ENCODE assay signal across 16 mouse cellular contexts in the genomic region with DNA sequence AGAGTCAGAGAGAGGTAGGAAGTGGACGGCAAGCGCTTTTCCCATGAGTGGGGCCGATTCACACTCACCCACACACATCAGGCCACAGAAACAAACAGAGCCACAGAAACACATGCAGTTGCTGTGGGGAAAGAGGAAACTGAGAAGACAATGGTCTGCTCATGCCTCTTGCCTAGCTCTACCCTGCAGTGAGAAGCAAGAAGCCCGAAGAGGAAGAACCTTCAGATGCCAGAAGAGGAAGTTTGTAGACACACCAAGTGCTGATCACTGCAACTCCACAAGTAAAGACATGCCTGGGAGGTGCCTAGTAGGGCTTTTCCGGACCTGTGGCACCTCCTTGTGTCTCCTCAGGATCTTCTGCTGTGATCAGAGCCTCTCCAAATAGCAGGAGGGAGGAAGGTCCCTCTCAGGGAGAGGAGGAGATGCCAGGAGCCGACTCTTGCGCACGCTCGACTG. TPM values are rescaled to one million over a fixed set of nuclear protein-coding genes. Genes with fewer than 3 reads are reported as not detected.
DNase-seq lines count a peak whose midpoint lies in the region; ATAC-seq and TF ChIP-seq lines count a peak whose summit lies in the region.
"Had no signal": no experiment of that assay in that cellular context is flagged by ENCODE, and none has a peak within 500 bp of the region (broad histone marks: within the 10 kb centered on the region; RNA-seq: fewer than 3 reads in every experiment).

Gene Cd300c (minus strand): TSS at position 406 of the 456 bp plus-strand sequence.

- peak; percentile 11 for DNase-seq in layer of hippocampus, adult 11-12 months (ENCODE audit: low spot score)
- DNase-seq in layer of hippocampus, adult 2 months (ENCODE audit: low spot score in 2 of 2) = no peak
- DNase-seq in spleen, postnatal 36 days (ENCODE audit: low spot score in 2 of 2) = peak; percentile 19 to 46
- no peak for DNase-seq in spleen, postnatal 14 days (ENCODE audit: low spot score in 2 of 2)
- peak; percentile 3 for DNase-seq in lung, postnatal 10 days
- DNase-seq in splenic B cell, adult 2 months (ENCODE audit: low read depth, low spot score) = peak; percentile 3
- no peak for DNase-seq in gastrocnemius, adult 2 months
- DNase-seq: cerebellum, postnatal 36 days; gastrocnemius, postnatal 14 days; heart, postnatal 36 days; kidney, postnatal 4 days had no signal

- H3K4me3 ChIP-seq in layer of hippocampus, adult 2 months = no peak within 1 kb of the TSS
- no peak within 1 kb of the TSS for H3K4me3 ChIP-seq in gastrocnemius, adult 2 months
- H3K4me3 ChIP-seq: megakaryocyte, embryonic 14.5 days had no signal

- intact Hi-C loops in gastrocnemius, adult 2 months (cut with DNase I) = no loop called here

- no peak for ATAC-seq in erythroblast, adult 5-6 weeks (replicated peaks; ENCODE audit: low FRiP score, poor library complexity, severe bottlenecking)
- ATAC-seq: forebrain, embryonic 14.5 days; intestine, embryonic 16.5 days had no signal

- H3K27me3 ChIP-seq in splenic B cell, adult 2 months (ENCODE audit: control insufficient read depth, insufficient read depth, low read length, poor library complexity, severe bottlenecking) = no peaks in the 10 kb centered on the region
- H3K27me3 ChIP-seq: megakaryocyte, embryonic 14.5 days had no signal

- H3K36me3 ChIP-seq in splenic B cell, adult 2 months (ENCODE audit: control insufficient read depth, insufficient read depth, low read length, poor library complexity, severe bottlenecking) = no peaks in the 10 kb centered on the region

- TF ChIP-seq CTCF in layer of hippocampus, adult 2 months (conservative IDR thresholded peaks at IDR 0.05) = no peak
- TF ChIP-seq CTCF in gastrocnemius, adult 2 months (IDR thresholded peaks at IDR 0.05) = no peak

- H3K27ac ChIP-seq in layer of hippocampus, adult 2 months = no peak within 1 kb of the TSS; the same call in 1 of the 2 replicates
- H3K27ac ChIP-seq in gastrocnemius, adult 2 months = no peak within 1 kb of the TSS

RNA-seq across cellular contexts. Expression of gene Cd300c, which starts in this region (rescaled TPM):
- total RNA-seq in layer of hippocampus, adult 2 months (2021) = not detected
- not detected in 2 replicates for total RNA-seq in erythroblast, adult 5-6 weeks (2015; ENCODE audit: low replicate concordance)
- total RNA-seq in erythroblast, adult 5-6 weeks (2017; ENCODE audit: low replicate concordance) = 0.60 and 2.2 TPM in 2 replicates
- total RNA-seq in gastrocnemius, adult 2 months (2021) = not detected
- total RNA-seq: gastrocnemius, postnatal 14 days; heart, postnatal 36 days; left cerebral cortex, postnatal 14 days had no signal

Comparison
In these comparisons a context has a peak if more than half of its experiments do, and no peak if none do; other contexts are left out.
1. DNase-seq: peak in layer of hippocampus, adult 11-12 months (single experiment), spleen, postnatal 36 days (2 of 2), lung, postnatal 10 days (single experiment) and splenic B cell, adult 2 months (single experiment); none in layer of hippocampus, adult 2 months (0 of 2), spleen, postnatal 14 days (0 of 2) and gastrocnemius, adult 2 months (single experiment).